Mouse (Mus musculus): Measurements from ENCODE around the gene Zfp668. TPM values are rescaled to one million over a fixed set of nuclear protein-coding genes. Genes with fewer than 3 reads are reported as not detected.

Zfp668 gene
- polyA plus RNA-seq, 1 experiment from 2014 or later = 21.0 TPM

GRCm38 (mm10) chr7:127912938-127913337 is 36.3 kb upstream of the Zfp668 start:
- no peaks in the 10 kb centered on the region for H3K9me3 ChIP-seq (ENCODE audit: low read length)

DNA sequence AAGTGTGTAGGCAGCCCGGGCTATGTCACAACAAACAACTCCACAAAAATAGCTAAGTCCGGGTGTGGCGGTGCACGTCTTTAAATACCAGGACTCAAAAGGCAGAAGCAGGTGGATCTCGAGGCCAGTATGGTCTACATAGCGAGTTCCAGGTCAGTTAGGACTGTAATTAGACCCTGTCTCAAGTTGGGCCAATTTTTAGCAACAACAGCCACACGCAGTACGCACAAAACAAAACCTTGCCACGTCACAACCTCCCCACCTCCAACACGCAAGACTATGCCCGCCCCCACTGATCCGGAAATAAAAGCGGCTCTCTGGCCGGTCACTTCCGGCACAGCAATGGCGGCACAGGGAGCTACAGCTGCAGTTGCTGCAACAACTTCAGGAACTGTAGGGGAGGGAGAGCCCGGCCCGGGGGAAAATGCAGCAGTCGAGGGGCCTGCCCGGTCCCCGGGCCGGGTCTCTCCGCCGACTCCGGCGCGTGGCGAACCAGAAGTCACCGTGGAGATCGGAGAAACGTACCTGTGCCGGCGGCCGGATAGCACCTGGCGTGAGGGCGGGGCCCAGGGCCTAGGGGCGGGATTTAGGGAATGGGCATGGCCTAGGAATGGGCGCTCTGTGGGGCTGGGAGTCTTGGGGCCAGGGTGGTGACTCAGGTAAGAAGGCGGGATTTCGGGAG is 35.7 kb upstream of the Zfp668 start, which contains the start of gene Kat8:
Gene Kat8 (plus strand): TSS at position 327 of the 682 bp plus-strand sequence.
- peak within 1 kb of the TSS; percentile 78 for H3K4me2 ChIP-seq (replicated peaks; ENCODE audit: low read depth, low read length)
- H3K4me3 ChIP-seq (ENCODE audit: low read length) = peak within 1 kb of the TSS; percentile 99
- peak within 1 kb of the TSS; percentile 92 for H3K9ac ChIP-seq (replicated peaks; ENCODE audit: low read length)
- under 1% methylated on average over 40 of the region's 40 CpGs for WGBS
- H3K27me3 ChIP-seq (ENCODE audit: insufficient read depth, low read length) = no peaks in the 10 kb centered on the region
- peaks cover 5% of the 10 kb centered on the region for H3K4me1 ChIP-seq (ENCODE audit: insufficient read depth, low read length)
- H3K27ac ChIP-seq (ENCODE audit: low read length) = peak within 1 kb of the TSS; percentile 90
- no peaks in the 10 kb centered on the region for H3K9me3 ChIP-seq (ENCODE audit: low read length)
- peak; percentile 97 for ATAC-seq (ENCODE audit: low FRiP score, low TSS enrichment)
- H3K36me3 ChIP-seq (ENCODE audit: insufficient read depth, low read length) = peaks cover 46% of the 10 kb centered on the region

More at GRCm38 (mm10) chr7:127912938-127913337, 36.3 kb upstream of the Zfp668 start:
- H3K9ac ChIP-seq (replicated peaks; ENCODE audit: low read length) = peak overlapping the region; percentile 92
- peaks cover 5% of the 10 kb centered on the region for H3K4me1 ChIP-seq (ENCODE audit: insufficient read depth, low read length)
- peak overlapping the region; percentile 99 for H3K4me3 ChIP-seq (ENCODE audit: low read length)
- peaks cover 40% of the 10 kb centered on the region for H3K36me3 ChIP-seq (ENCODE audit: insufficient read depth, low read length)
- H3K27ac ChIP-seq (ENCODE audit: low read length) = peak overlapping the region; percentile 90
- H3K4me2 ChIP-seq (replicated peaks; ENCODE audit: low read depth, low read length) = peak overlapping the region; percentile 78
- no peak for ATAC-seq (ENCODE audit: low FRiP score, low TSS enrichment)
- WGBS = 25% methylated on average over 4 of the region's 4 CpGs
- H3K27me3 ChIP-seq (ENCODE audit: insufficient read depth, low read length) = no peaks in the 10 kb centered on the region

DNA sequence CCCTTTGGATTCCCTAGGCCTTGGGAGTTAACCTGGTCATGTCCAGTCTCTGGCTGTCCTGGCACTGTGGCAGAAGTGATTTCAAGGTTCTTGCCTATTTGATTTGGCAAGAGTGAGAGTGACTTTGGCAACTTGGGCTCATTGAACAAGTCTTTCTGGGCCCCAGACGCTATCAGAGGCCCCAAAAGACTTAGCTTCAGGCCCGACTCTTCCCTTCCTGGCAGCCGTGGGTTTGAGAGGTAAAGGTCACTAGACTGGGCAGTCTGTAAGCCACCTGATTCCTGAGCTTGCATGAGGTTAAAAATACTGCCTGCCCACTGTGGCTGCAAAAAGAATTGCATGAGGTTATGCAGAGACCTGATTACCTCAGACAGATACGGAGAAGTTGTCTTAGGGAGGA is 32.0 kb upstream of the Zfp668 start:
- Histone ChIP-seq H3K9me3 (ENCODE audit: low read length) (no peaks in the 10 kb centered on the region), H3K27me3 (ENCODE audit: insufficient read depth, low read length) (no peaks in the 10 kb centered on the region), H3K4me3 (ENCODE audit: low read length) (no peak overlapping the region), H3K27ac (ENCODE audit: low read length) (no peak overlapping the region), H3K36me3 (ENCODE audit: insufficient read depth, low read length) (peaks cover 49% of the 10 kb centered on the region), H3K4me2 (replicated peaks; ENCODE audit: low read depth, low read length) (no peak overlapping the region), H3K4me1 (ENCODE audit: insufficient read depth, low read length) (peaks cover 17% of the 10 kb centered on the region), H3K9ac (replicated peaks; ENCODE audit: low read length) (no peak overlapping the region)
- WGBS = 90% methylated on average over 4 of the region's 4 CpGs
- no peak for ATAC-seq (ENCODE audit: low FRiP score, low TSS enrichment)

DNA sequence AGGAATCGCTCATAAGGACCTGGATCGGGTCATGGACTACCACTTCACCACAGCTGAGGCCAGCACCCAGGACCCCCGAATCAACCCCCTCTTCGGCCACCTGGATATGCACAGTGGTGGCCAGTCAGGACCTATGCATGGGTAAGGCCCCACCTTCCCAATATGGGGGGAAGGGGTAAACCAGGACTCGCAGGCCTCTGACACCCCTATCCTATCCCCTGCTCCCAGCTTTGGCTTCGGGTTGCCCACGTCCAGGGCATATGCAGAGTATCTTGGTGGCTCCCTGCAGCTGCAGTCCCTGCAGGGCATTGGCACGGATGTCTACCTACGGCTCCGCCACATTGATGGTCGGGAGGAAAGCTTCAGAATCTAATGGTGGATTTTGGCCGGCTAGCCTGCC is 31.3 kb upstream of the Zfp668 start:
- Histone ChIP-seq H3K4me1 (ENCODE audit: insufficient read depth, low read length) (peaks cover 13% of the 10 kb centered on the region), H3K27me3 (ENCODE audit: insufficient read depth, low read length) (no peaks in the 10 kb centered on the region), H3K27ac (ENCODE audit: low read length) (no peak overlapping the region), H3K9ac (replicated peaks; ENCODE audit: low read length) (no peak overlapping the region), H3K4me3 (ENCODE audit: low read length) (no peak overlapping the region), H3K9me3 (ENCODE audit: low read length) (no peaks in the 10 kb centered on the region), H3K36me3 (ENCODE audit: insufficient read depth, low read length) (peaks cover 49% of the 10 kb centered on the region), H3K4me2 (replicated peaks; ENCODE audit: low read depth, low read length) (no peak overlapping the region)
- WGBS = 94% methylated on average over 12 of the region's 12 CpGs
- no peak for ATAC-seq (ENCODE audit: low FRiP score, low TSS enrichment)

DNA sequence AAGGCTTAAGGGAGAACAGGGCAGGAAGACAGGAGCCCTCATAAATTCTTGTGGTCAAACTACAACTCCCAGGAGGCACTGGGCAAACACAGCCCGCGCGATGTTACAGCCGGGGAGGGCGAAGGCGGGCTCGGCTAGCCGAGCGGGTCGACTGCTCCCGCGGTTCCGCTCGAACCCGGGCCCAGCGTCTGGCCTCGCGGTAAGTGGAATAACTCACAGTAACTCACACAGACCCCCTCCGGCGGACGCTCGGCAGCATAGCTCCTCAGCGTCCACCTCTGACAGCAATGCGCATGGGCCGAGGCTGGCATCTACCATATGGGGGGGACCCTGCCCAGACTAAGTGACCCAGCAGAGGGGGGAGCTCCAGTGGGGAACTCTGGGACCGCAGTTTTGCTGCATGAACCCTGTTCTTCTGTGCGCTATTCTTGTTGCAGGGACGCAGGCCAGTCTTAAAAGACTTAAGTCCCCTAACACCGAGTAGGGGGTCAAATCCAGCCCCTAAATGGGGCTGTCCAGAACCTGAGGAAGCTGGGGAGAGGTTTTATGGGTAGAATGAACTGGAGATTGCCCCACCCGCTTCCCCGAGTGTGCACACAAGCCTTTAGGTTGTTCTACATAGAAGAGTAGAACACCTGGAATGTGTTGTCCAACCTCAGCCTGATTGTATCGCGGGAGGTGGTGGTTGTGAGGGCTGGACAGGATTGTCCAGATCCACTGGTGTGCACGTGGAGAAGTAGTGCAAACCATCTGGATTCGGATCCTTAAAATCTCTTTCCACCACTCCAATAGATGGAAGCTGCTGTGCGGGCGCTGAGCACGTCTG is 27.6 kb upstream of the Zfp668 start, which contains the start of gene Bckdk:
Gene Bckdk (plus strand): TSS at position 112 of the 826 bp plus-strand sequence.
- 4% methylated on average over 38 of the region's 38 CpGs for WGBS
- Histone ChIP-seq H3K9ac (replicated peaks; ENCODE audit: low read length) (peak within 1 kb of the TSS; percentile 96), H3K9me3 (ENCODE audit: low read length) (no peaks in the 10 kb centered on the region), H3K4me3 (ENCODE audit: low read length) (peak within 1 kb of the TSS; percentile 91), H3K4me1 (ENCODE audit: insufficient read depth, low read length) (peaks cover 12% of the 10 kb centered on the region), H3K36me3 (ENCODE audit: insufficient read depth, low read length) (peaks cover 40% of the 10 kb centered on the region), H3K27ac (ENCODE audit: low read length) (peak within 1 kb of the TSS; percentile 90), H3K27me3 (ENCODE audit: insufficient read depth, low read length) (no peaks in the 10 kb centered on the region), H3K4me2 (replicated peaks; ENCODE audit: low read depth, low read length) (peak within 1 kb of the TSS; percentile 92)
- peak; percentile 92 for ATAC-seq (ENCODE audit: low FRiP score, low TSS enrichment)

DNA sequence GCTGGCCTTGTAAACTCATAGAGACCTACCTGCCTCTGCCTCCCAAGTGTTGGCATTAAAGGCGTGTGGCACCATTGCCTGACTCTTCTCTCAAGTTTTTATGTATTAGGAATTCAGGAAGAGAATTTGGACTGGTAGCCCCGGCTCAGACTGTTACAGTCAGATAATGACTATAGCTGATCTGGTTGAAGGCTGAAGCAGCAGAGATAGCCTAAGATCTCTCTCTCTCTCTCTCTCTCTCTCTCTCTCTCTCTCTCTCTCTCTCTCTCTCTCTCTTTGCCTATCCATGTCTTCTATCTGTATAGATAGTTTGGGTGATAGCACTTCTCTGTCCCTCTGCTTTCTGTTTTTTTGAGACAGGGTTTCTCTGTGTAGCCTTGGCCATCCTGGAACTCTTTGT is 25.1 kb upstream of the Zfp668 start:
- Histone ChIP-seq H3K4me3 (ENCODE audit: low read length) (no peak overlapping the region), H3K9me3 (ENCODE audit: low read length) (no peaks in the 10 kb centered on the region), H3K4me1 (ENCODE audit: insufficient read depth, low read length) (peaks cover 12% of the 10 kb centered on the region), H3K27me3 (ENCODE audit: insufficient read depth, low read length) (no peaks in the 10 kb centered on the region), H3K36me3 (ENCODE audit: insufficient read depth, low read length) (peaks cover 17% of the 10 kb centered on the region), H3K4me2 (replicated peaks; ENCODE audit: low read depth, low read length) (no peak overlapping the region), H3K9ac (replicated peaks; ENCODE audit: low read length) (no peak overlapping the region), H3K27ac (ENCODE audit: low read length) (no peak overlapping the region)
- WGBS = 76% methylated on average over 2 of the region's 2 CpGs
- ATAC-seq (ENCODE audit: low FRiP score, low TSS enrichment) = no peak

DNA sequence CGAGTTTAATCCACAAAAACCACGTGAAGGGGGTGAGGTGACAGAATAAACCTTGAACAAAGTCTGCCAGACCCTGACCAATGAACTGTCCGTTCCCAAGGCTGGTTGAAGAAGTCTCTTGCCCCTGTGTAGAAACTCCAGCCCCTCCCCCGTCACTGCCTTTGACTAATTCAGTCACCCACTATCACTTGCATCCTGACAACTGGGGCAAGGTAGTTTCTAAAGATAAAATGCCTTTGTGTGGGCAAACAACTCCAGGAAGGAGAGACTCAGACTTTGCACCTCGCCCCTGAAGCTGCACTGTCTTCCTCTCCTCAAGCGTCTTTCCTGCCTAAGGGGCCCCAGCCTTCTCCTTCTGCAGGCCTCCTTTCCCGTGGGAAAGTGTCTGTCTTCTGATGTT is 23.4 kb upstream of the Zfp668 start:
- no peak overlapping the region for H3K27ac ChIP-seq (ENCODE audit: low read length)
- no peak overlapping the region for H3K9ac ChIP-seq (replicated peaks; ENCODE audit: low read length)
- no peaks in the 10 kb centered on the region for H3K9me3 ChIP-seq (ENCODE audit: low read length)
- no peaks in the 10 kb centered on the region for H3K27me3 ChIP-seq (ENCODE audit: insufficient read depth, low read length)
- no peak for ATAC-seq (ENCODE audit: low FRiP score, low TSS enrichment)
- H3K36me3 ChIP-seq (ENCODE audit: insufficient read depth, low read length) = no peaks in the 10 kb centered on the region
- peaks cover 8% of the 10 kb centered on the region for H3K4me1 ChIP-seq (ENCODE audit: insufficient read depth, low read length)
- no peak overlapping the region for H3K4me3 ChIP-seq (ENCODE audit: low read length)
- no peak overlapping the region for H3K4me2 ChIP-seq (replicated peaks; ENCODE audit: low read depth, low read length)
- WGBS = 37% methylated on average over 7 of the region's 7 CpGs

- Histone ChIP-seq H3K4me3 (ENCODE audit: low read length) (no peak overlapping the region), H3K27ac (ENCODE audit: low read length) (no peak overlapping the region), H3K9me3 (ENCODE audit: low read length) (no peaks in the 10 kb centered on the region), H3K4me2 (replicated peaks; ENCODE audit: low read depth, low read length) (no peak overlapping the region), H3K9ac (replicated peaks; ENCODE audit: low read length) (no peak overlapping the region), H3K36me3 (ENCODE audit: insufficient read depth, low read length) (no peaks in the 10 kb centered on the region), H3K27me3 (ENCODE audit: insufficient read depth, low read length) (no peaks in the 10 kb centered on the region), H3K4me1 (ENCODE audit: insufficient read depth, low read length) (peaks cover 11% of the 10 kb centered on the region)
- WGBS = 39% methylated on average over 10 of the region's 10 CpGs
- no peak for ATAC-seq (ENCODE audit: low FRiP score, low TSS enrichment)
Measured at GRCm38 (mm10) chr7:127898179-127898956, 21.7 kb upstream of the Zfp668 start.

DNA sequence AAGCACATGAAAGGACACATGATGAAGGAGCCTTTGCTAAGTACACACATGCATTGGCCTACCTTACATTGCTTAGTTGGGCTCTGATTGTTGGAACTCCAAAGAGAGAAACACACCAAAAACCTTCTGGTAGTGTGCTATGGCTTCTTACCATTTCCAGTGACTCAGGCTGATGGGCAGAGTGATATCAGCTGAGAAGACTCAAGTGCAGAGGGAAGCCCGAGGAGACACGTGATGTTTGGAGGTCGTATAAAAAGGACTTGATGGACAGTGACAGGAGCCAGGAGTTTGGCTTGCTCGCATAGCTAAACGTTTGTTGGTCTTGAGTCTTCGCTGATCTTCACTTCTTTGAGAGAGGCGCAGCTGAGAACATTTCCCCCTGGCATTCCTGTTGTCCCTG is 20.9 kb upstream of the Zfp668 start:
- 92% methylated on average over 7 of the region's 7 CpGs for WGBS
- Histone ChIP-seq H3K4me3 (ENCODE audit: low read length) (no peak overlapping the region), H3K9ac (replicated peaks; ENCODE audit: low read length) (no peak overlapping the region), H3K27me3 (ENCODE audit: insufficient read depth, low read length) (no peaks in the 10 kb centered on the region), H3K27ac (ENCODE audit: low read length) (no peak overlapping the region), H3K36me3 (ENCODE audit: insufficient read depth, low read length) (peaks cover 2% of the 10 kb centered on the region), H3K4me1 (ENCODE audit: insufficient read depth, low read length) (peaks cover 11% of the 10 kb centered on the region), H3K4me2 (replicated peaks; ENCODE audit: low read depth, low read length) (no peak overlapping the region), H3K9me3 (ENCODE audit: low read length) (no peaks in the 10 kb centered on the region)
- ATAC-seq (ENCODE audit: low FRiP score, low TSS enrichment) = no peak

Data from kidney, embryonic 16.5 days (tissue).